Comparison of ENCODE assay signal across 8 mouse cellular contexts in genomic region chr1:164999515-164999914, GRCm38 (mm10).
DNase-seq lines count a peak whose midpoint lies in the region; ATAC-seq lines count a peak whose summit lies in the region.

No protein-coding gene starts in this region.

- H3K27me3 ChIP-seq in hindbrain, embryonic 11.5 days (ENCODE audit: control insufficient read depth, insufficient read depth, low read length), result no peaks in the 10 kb centered on the region
- no peaks in the 10 kb centered on the region for H3K27me3 ChIP-seq in hindbrain, embryonic 10.5 days (ENCODE audit: insufficient read depth, poor library complexity, severe bottlenecking)

- DNase-seq in hindbrain, embryonic 11.5 days (ENCODE audit: low spot score), result peak; percentile 33
- DNase-seq in hindbrain, embryonic 10.5 days (ENCODE audit: low spot score), result no peak
- DNase-seq in adrenal gland, postnatal 25 days, result peak; percentile 24
- peak; percentile 41 for DNase-seq in mesoderm, embryonic 11.5 days (ENCODE audit: low read depth, low spot score)
- no peak for DNase-seq in cerebellum, adult 18-20 months
- no peak for DNase-seq in left cerebral cortex, adult 9 months (ENCODE audit: low spot score in 2 of 2)

- H3K27ac ChIP-seq in hindbrain, embryonic 11.5 days (ENCODE audit: low read depth, low read length), result no peak overlapping the region
- H3K27ac ChIP-seq in hindbrain, embryonic 10.5 days, result no peak overlapping the region

- H3K4me2 ChIP-seq in hindbrain, embryonic 11.5 days (replicated peaks; ENCODE audit: low read depth, low read length), result no peak overlapping the region

- 67% methylated on average over 10 of the region's 10 CpGs for WGBS in hindbrain, embryonic 11.5 days
- WGBS in hindbrain, embryonic 10.5 days, result 70% methylated on average over 10 of the region's 10 CpGs

- H3K9me3 ChIP-seq in hindbrain, embryonic 11.5 days (ENCODE audit: control insufficient read depth, low read length), result no peaks in the 10 kb centered on the region
- H3K9me3 ChIP-seq in hindbrain, embryonic 10.5 days, result no peaks in the 10 kb centered on the region

- H3K36me3 ChIP-seq in hindbrain, embryonic 11.5 days (ENCODE audit: control insufficient read depth, insufficient read depth, low read length), result no peaks in the 10 kb centered on the region
- no peaks in the 10 kb centered on the region for H3K36me3 ChIP-seq in hindbrain, embryonic 10.5 days

- H3K9ac ChIP-seq in hindbrain, embryonic 11.5 days (ENCODE audit: low read depth, low read length), result no peak overlapping the region

- H3K4me3 ChIP-seq in hindbrain, embryonic 11.5 days (ENCODE audit: low read depth, low read length), result no peak overlapping the region
- H3K4me3 ChIP-seq in hindbrain, embryonic 10.5 days, result no peak overlapping the region

- H3K4me1 ChIP-seq in hindbrain, embryonic 11.5 days (replicated peaks; ENCODE audit: control insufficient read depth, insufficient read depth, low read length), result no peaks in the 10 kb centered on the region
- no peaks in the 10 kb centered on the region for H3K4me1 ChIP-seq in hindbrain, embryonic 10.5 days (replicated peaks)

- peak; percentile 60; the same call in 1 of the 2 replicates for ATAC-seq in hindbrain, embryonic 11.5 days (ENCODE audit: low FRiP score)
- ATAC-seq in CD4-positive, CD25-positive, alpha-beta regulatory T cell, adult 4 months, result peak; percentile 71
- ATAC-seq in cerebellum, adult (ENCODE audit: insufficient number of reproducible peaks, low FRiP score, low TSS enrichment), result no peak

Comparison
In these comparisons a context has a peak if more than half of its experiments do, and no peak if none do; other contexts are left out.
1. DNase-seq: peak in hindbrain, embryonic 11.5 days (single experiment), adrenal gland, postnatal 25 days (single experiment) and mesoderm, embryonic 11.5 days (single experiment); none in hindbrain, embryonic 10.5 days (single experiment), cerebellum, adult 18-20 months (0 of 2) and left cerebral cortex, adult 9 months (0 of 2).